42 mouse cellular contexts compared by ENCODE assay signal in the genomic region with DNA sequence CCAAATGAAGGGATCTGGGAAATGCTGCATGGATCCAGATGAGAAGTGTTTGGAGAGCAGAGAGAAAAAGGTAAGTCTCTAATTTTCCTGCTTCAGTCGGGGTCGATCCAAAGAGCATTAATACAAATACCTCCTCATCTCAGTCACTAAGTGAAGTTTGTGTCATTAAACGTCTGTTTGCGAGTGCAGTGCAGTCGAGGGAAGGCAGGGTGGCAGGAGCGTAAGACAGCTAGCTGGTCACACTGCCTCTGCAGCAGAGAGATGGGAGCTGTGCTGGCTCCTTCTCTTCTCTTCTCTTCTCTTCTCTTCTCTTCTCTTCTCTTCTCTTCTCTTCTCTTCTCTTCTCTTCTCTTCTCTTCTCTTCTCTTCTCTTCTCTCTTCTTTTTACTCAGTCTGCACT. TPM values are rescaled to one million over a fixed set of nuclear protein-coding genes. Genes with fewer than 3 reads are reported as not detected.
"Had no signal": no experiment of that assay in that cellular context is flagged by ENCODE, and none has a peak within 500 bp of the region (broad histone marks: within the 10 kb centered on the region; RNA-seq: fewer than 3 reads in every experiment).

No protein-coding gene starts in this region.

- H3K27ac ChIP-seq: heart, embryonic 13.5 days; heart, embryonic 15.5 days; hindbrain, embryonic 10.5 days; hindbrain, embryonic 12.5 days; hindbrain, embryonic 13.5 days; hindbrain, embryonic 14.5 days; hindbrain, embryonic 15.5 days; hindbrain, postnatal 0 days; intestine, embryonic 15.5 days; kidney, embryonic 15.5 days; kidney, postnatal 0 days; layer of hippocampus, adult 2 months; left cerebral cortex, adult 2 months had no signal

- H3K4me3 ChIP-seq: heart, embryonic 12.5 days; heart, embryonic 13.5 days; heart, embryonic 15.5 days; hindbrain, embryonic 10.5 days; hindbrain, embryonic 12.5 days; hindbrain, embryonic 13.5 days; hindbrain, embryonic 15.5 days; intestine, embryonic 15.5 days; kidney, embryonic 15.5 days; layer of hippocampus, adult 2 months; left cerebral cortex, adult 2 months had no signal

- H3K4me1 ChIP-seq: heart, embryonic 15.5 days; hindbrain, embryonic 13.5 days; hindbrain, embryonic 15.5 days; intestine, embryonic 15.5 days had no signal

- H3K36me3 ChIP-seq: heart, embryonic 12.5 days; heart, embryonic 13.5 days; heart, embryonic 15.5 days; hindbrain, embryonic 10.5 days; hindbrain, embryonic 12.5 days; hindbrain, embryonic 13.5 days; hindbrain, embryonic 15.5 days; intestine, embryonic 15.5 days; kidney, embryonic 15.5 days had no signal

- H3K9ac ChIP-seq: heart, embryonic 12.5 days; heart, embryonic 13.5 days; heart, embryonic 15.5 days; hindbrain, embryonic 12.5 days; hindbrain, embryonic 13.5 days; hindbrain, embryonic 14.5 days; hindbrain, embryonic 15.5 days; intestine, embryonic 15.5 days; kidney, embryonic 15.5 days had no signal

- DNase-seq: heart, postnatal 10 days; heart, postnatal 14 days; heart, postnatal 36 days; heart, postnatal 4 days; kidney, adult 11 months; kidney, adult 18-20 months; kidney, adult 2 months; kidney, adult 8-10 months; kidney, adult 9 months; kidney, postnatal 10 days; kidney, postnatal 14 days; kidney, postnatal 25 days; kidney, postnatal 36 days; kidney, postnatal 4 days; layer of hippocampus, adult 9-11 months; layer of hippocampus, postnatal 36 days had no signal

- H3K27me3 ChIP-seq: hindbrain, embryonic 12.5 days; hindbrain, embryonic 13.5 days; hindbrain, embryonic 15.5 days; intestine, embryonic 15.5 days; kidney, embryonic 15.5 days had no signal

- H3K9me3 ChIP-seq: heart, embryonic 12.5 days; heart, embryonic 13.5 days; heart, embryonic 15.5 days; hindbrain, embryonic 10.5 days; hindbrain, embryonic 12.5 days; hindbrain, embryonic 13.5 days; hindbrain, embryonic 15.5 days; intestine, embryonic 15.5 days; kidney, embryonic 15.5 days had no signal

RNA-seq across cellular contexts. Expression of gene Aox4, which starts 17.9 kb away (rescaled TPM):
- total RNA-seq: heart, postnatal 10 days; heart, postnatal 14 days; heart, postnatal 36 days; heart, postnatal 4 days had no signal
- polyA plus RNA-seq: heart, postnatal 0 days; hindbrain, embryonic 11.5 days; inflammation-experienced regulatory T-cells, adult 6 months; intestine, postnatal 0 days; large intestine, adult 2 months had no signal

RNA-seq across cellular contexts. Expression of gene Aox2, which starts 50.0 kb away (rescaled TPM):
- total RNA-seq: heart, postnatal 36 days; hematopoietic stem cell, adult 5-6 weeks; hindbrain, postnatal 0 days; layer of hippocampus, adult 18-20 months; layer of hippocampus, adult 2 months; layer of hippocampus, postnatal 14 days; layer of hippocampus, postnatal 25 days; layer of hippocampus, postnatal 36 days; left cerebral cortex, adult 18-20 months had no signal
- polyA plus RNA-seq: heart, embryonic 11.5 days; heart, embryonic 12.5 days; heart, embryonic 13.5 days; heart, embryonic 14.5 days; heart, embryonic 15.5 days; heart, postnatal 0 days; inflammation-experienced regulatory T-cells, adult 6 months had no signal
